Mouse (Mus musculus): ENCODE results near the gene Cmtr2. TPM values are rescaled to one million over a fixed set of nuclear protein-coding genes. Genes with fewer than 3 reads are reported as not detected.

Gene Cmtr2
- 0.91 and 2.3 TPM in 2 replicates for polyA plus RNA-seq (2021; fragmentation: Nextera tagmentation)
- long read RNA-seq, experiment 1, partial matches to known transcripts = 0 of 6 reads
- long read RNA-seq, experiment 1, other reads (novel, unspliced or antisense) = 5 of 6 reads
- long read RNA-seq, experiment 2, partial matches to known transcripts = 0 of 3 reads
- long read RNA-seq, experiment 2, other reads (novel, unspliced or antisense) = 3 of 3 reads

DNA sequence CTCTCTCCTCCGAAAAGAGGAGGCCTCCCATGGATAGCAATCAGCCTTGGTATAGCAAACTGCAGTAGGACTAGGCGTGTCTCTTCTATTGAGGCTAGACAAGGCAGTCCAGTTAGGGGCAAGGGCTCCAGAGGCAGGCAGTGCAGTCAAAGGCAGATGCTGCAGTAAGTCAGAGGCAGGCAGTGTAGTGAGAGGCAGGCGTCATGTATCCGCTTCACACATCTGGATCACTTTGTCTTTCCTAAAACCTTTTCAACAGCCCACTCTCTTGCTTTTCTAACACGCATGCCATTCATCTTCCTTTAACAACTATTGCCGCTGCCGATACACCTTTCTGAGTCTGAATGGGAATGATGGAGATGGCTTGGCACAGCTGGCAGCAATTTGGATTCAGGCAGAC, at the start of gene Cmtr2:
Cmtr2 (plus strand) TSS at position 301 of the 400 bp plus-strand sequence.

DNA sequence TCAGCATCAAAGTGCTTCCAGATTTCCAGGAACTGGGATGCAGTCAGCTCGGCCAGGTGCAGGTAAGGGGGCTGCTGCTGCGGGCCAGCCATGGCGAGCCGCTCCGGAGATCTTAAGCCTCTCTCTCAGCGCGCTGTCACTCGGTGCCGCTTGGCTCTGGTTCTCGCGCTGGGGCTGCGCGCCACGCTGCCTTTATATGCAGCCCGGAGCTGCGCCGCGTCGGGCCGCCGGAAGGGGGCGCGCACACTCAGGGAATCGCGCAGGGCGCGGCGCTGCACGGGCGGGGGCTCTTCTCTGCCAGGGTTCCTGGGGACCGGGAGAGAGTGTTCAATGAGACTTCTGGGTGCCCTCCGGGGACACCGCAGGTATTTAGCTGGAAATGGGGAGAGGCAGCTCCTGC, 47.4 kb upstream of the Cmtr2 start, which contains the start of gene Calb2:
Calb2 (minus strand) TSS at position 165 of the 400 bp plus-strand sequence.

GRCm38 (mm10) chr8:110266741-110267140, 51.3 kb downstream of the Cmtr2 start, which contains the start of gene Hydin:
Gene Hydin, plus strand, starts transcription at chr8:110266977.

Other genes with a start within 250 kb of the Cmtr2 start
- gene Tat, start 225.2 kb upstream of the Cmtr2 start, polyA plus RNA-seq (2021; fragmentation: Nextera tagmentation) = 0.06 TPM in 1 of 2 replicates, not detected in the other
- 0.17 TPM in 1 of 2 replicates, not detected in the other for gene Chst4, start 175.9 kb upstream of the Cmtr2 start, polyA plus RNA-seq (2021; fragmentation: Nextera tagmentation)
- 15.1 and 19.9 TPM in 2 replicates for gene Zfp612, start 135.9 kb upstream of the Cmtr2 start, polyA plus RNA-seq (2021; fragmentation: Nextera tagmentation)
- not detected in 2 replicates for gene Gm21964, start 114.5 kb upstream of the Cmtr2 start, polyA plus RNA-seq (2021; fragmentation: Nextera tagmentation)
- not detected in 2 replicates for gene Gm17720, start 112.9 kb upstream of the Cmtr2 start, polyA plus RNA-seq (2021; fragmentation: Nextera tagmentation)
- gene Calb2, start 47.5 kb upstream of the Cmtr2 start, polyA plus RNA-seq (2021; fragmentation: Nextera tagmentation) = 5.7 and 16.3 TPM in 2 replicates
- 0.10 and 0.11 TPM in 2 replicates for gene Hydin, start 51.3 kb downstream of the Cmtr2 start, polyA plus RNA-seq (2021; fragmentation: Nextera tagmentation)

Measured in left cerebral cortex, adult 6 months (tissue).